In genomic region chr11:69407724-69408004, GRCm38 (mm10) we compare ENCODE assay signal across 8 mouse cellular contexts. TPM values are rescaled to one million over a fixed set of nuclear protein-coding genes. Genes with fewer than 3 reads are reported as not detected.
DNase-seq lines count a peak whose midpoint lies in the region; ATAC-seq and TF ChIP-seq lines count a peak whose summit lies in the region.

No protein-coding gene starts in this region.

- 80% methylated on average over 4 of the region's 4 CpGs for WGBS in heart, embryonic 14.5 days
- 71% methylated on average over 4 of the region's 4 CpGs for WGBS in liver, embryonic 14.5 days (ENCODE audit: insufficient replicate concordance)

- TF ChIP-seq CTCF in G1E (IDR thresholded peaks at IDR 0.05; ENCODE audit: low read depth, low read length): no peak
- no peak for TF ChIP-seq CTCF in embryonic fibroblast, embryonic 13.5 days (IDR thresholded peaks at IDR 0.05; ENCODE audit: borderline replicate concordance, insufficient read depth, low read length)
- TF ChIP-seq CTCF in liver, embryonic 14.5 days (IDR thresholded peaks at IDR 0.05; ENCODE audit: low read depth): no peak

- H3K36me3 ChIP-seq in heart, embryonic 14.5 days (ENCODE audit: control insufficient read depth, insufficient read depth, low read length): peaks cover 62% of the 10 kb centered on the region
- H3K36me3 ChIP-seq in G1E (replicated peaks): peaks cover 72% of the 10 kb centered on the region
- H3K36me3 ChIP-seq in liver, embryonic 14.5 days (replicated peaks; ENCODE audit: control insufficient read depth, insufficient read depth, low read depth): peaks cover 12% of the 10 kb centered on the region

- TF ChIP-seq POLR2A in embryonic fibroblast, embryonic 13.5 days (IDR thresholded peaks at IDR 0.05; ENCODE audit: low read depth, low read length): no peak

- no peak overlapping the region for H3K9ac ChIP-seq in heart, embryonic 14.5 days (ENCODE audit: low read length)
- no peak overlapping the region; the same call in 1 of the 2 replicates for H3K9ac ChIP-seq in liver, embryonic 14.5 days (replicated peaks)

- H3K4me2 ChIP-seq in heart, embryonic 14.5 days (ENCODE audit: low read length): peak overlapping the region; percentile 77
- peak overlapping the region; percentile 100 for H3K4me2 ChIP-seq in liver, embryonic 14.5 days (ENCODE audit: low read depth)

- H3K4me1 ChIP-seq in heart, embryonic 14.5 days (ENCODE audit: control insufficient read depth in 2 of 2, insufficient read depth in 2 of 2, low read length in 2 of 2): peaks cover 14 to 19% of the 10 kb centered on the region in 2 experiments
- H3K4me1 ChIP-seq in G1E (ENCODE audit: insufficient read depth, low read depth, low read length): peaks cover 70% of the 10 kb centered on the region
- peaks cover 8% of the 10 kb centered on the region for H3K4me1 ChIP-seq in embryonic fibroblast, embryonic 13.5 days (ENCODE audit: control insufficient read depth, insufficient read depth, low read length)
- peaks cover 8 to 14% of the 10 kb centered on the region in 2 experiments for H3K4me1 ChIP-seq in liver, embryonic 14.5 days (replicated peaks; ENCODE audit: control insufficient read depth in 2 of 2, insufficient read depth in 2 of 2, low read length in 1 of 2)

- H3K9me3 ChIP-seq in heart, embryonic 14.5 days (ENCODE audit: control insufficient read depth, low read length): no peaks in the 10 kb centered on the region
- no peaks in the 10 kb centered on the region for H3K9me3 ChIP-seq in G1E (replicated peaks)
- no peaks in the 10 kb centered on the region for H3K9me3 ChIP-seq in liver, embryonic 14.5 days (ENCODE audit: control insufficient read depth, low read length)

- no peak for ATAC-seq in heart, embryonic 14.5 days (ENCODE audit: insufficient number of reproducible peaks, insufficient read depth, low FRiP score, low read depth)
- ATAC-seq in G1E (ENCODE audit: extremely low read depth, insufficient number of reproducible peaks, low FRiP score, poor library complexity, severe bottlenecking): no peak
- no peak for ATAC-seq in liver, embryonic 14.5 days (ENCODE audit: insufficient read depth)

- H3K27me3 ChIP-seq in heart, embryonic 14.5 days (ENCODE audit: control insufficient read depth, insufficient read depth, low read length): no peaks in the 10 kb centered on the region
- no peaks in the 10 kb centered on the region for H3K27me3 ChIP-seq in G1E (ENCODE audit: insufficient read depth, low read length)
- no peaks in the 10 kb centered on the region for H3K27me3 ChIP-seq in liver, embryonic 14.5 days (ENCODE audit: control insufficient read depth, insufficient read depth, low read length)

- DNase-seq in heart, adult 8-10 months (ENCODE audit: low spot score): no peak
- DNase-seq in G1E (ENCODE audit: low spot score): no peak
- no peak for DNase-seq in liver, embryonic 14.5 days (ENCODE audit: low read depth in 3 of 3, low spot score in 3 of 3)
- DNase-seq in testis, postnatal 10 days (ENCODE audit: low spot score): no peak
- DNase-seq in right cerebral cortex, adult 18-20 months: no peak
- DNase-seq in urinary bladder, adult 2 months (ENCODE audit: low spot score): no peak

- H3K27ac ChIP-seq in heart, embryonic 14.5 days (replicated peaks in 1 of 2; ENCODE audit: control insufficient read depth in 1 of 2, insufficient read depth in 1 of 2, low read depth in 2 of 2, low read length in 2 of 2): no peak overlapping the region
- no peak overlapping the region for H3K27ac ChIP-seq in embryonic fibroblast, embryonic 13.5 days (ENCODE audit: insufficient read depth, low read length)
- H3K27ac ChIP-seq in liver, embryonic 14.5 days: no peak overlapping the region

- H3K4me3 ChIP-seq in heart, embryonic 14.5 days (ENCODE audit: control insufficient read depth in 1 of 2, insufficient read depth in 1 of 2, low read depth in 1 of 2, low read length in 2 of 2): no peak overlapping the region
- peak overlapping the region; percentile 82; the same call in 1 of the 2 replicates for H3K4me3 ChIP-seq in G1E (ENCODE audit: low read depth, low read length)
- peak overlapping the region; percentile 52 for H3K4me3 ChIP-seq in embryonic fibroblast, embryonic 13.5 days (ENCODE audit: insufficient read depth, low read length)
- no peak overlapping the region for H3K4me3 ChIP-seq in liver, embryonic 14.5 days (ENCODE audit: insufficient read depth in 1 of 2, low read depth in 2 of 2, low read length in 2 of 2)

- no peak for TF ChIP-seq EP300 in liver, embryonic 14.5 days (IDR thresholded peaks at IDR 0.05; ENCODE audit: low read depth)

RNA-seq across cellular contexts. Expression of gene Kdm6b, which starts 5.8 kb away (rescaled TPM):
- 18.0 and 22.0 TPM in 2 replicates for polyA plus RNA-seq in heart, embryonic 14.5 days (2014; fragmentation: Nextera tagmentation; extraction: Ambion mirVana)
- total RNA-seq in heart, adult 8-10 months (2022): 10 to 100 TPM; 19.1 to 26.2 (median 22.3) TPM
- total RNA-seq in G1E (2014; fragmentation: Nextera tagmentation): 145 and 185 TPM in 2 replicates
- 3.9 and 4.8 TPM in 2 replicates for total RNA-seq in G1E (2017)
- polyA plus RNA-seq in G1E (2012): 104 and 111 TPM in 2 replicates
- 31.8 and 33.4 TPM in 2 replicates for polyA plus RNA-seq in embryonic fibroblast, embryonic 13.5 days (2011; ENCODE audit: insufficient read length, low read depth, missing spikeins)
- polyA plus RNA-seq in liver, embryonic 14.5 days (2012; rRNA removed): 1.1 and 1.4 TPM in 2 replicates
- polyA plus RNA-seq in liver, embryonic 14.5 days (2014; fragmentation: Nextera tagmentation; extraction: Ambion mirVana): 2.9 TPM in 2 replicates
- polyA plus RNA-seq in urinary bladder, adult 2 months (2012; rRNA removed): 3.3 and 10.7 TPM in 2 replicates

RNA-seq across cellular contexts. Expression of gene Tmem88, which starts 9.6 kb away (rescaled TPM):
- polyA plus RNA-seq in heart, embryonic 14.5 days (2014; fragmentation: Nextera tagmentation; extraction: Ambion mirVana): 43.1 and 46.7 TPM in 2 replicates
- 10 to 100 TPM; 13.2 to 24.7 (median 19.5) TPM for total RNA-seq in heart, adult 8-10 months (2022)
- total RNA-seq in G1E (2014; fragmentation: Nextera tagmentation) (2.6 TPM in 2 replicates), G1E (2017) (0.93 and 1.2 TPM in 2 replicates)
- polyA plus RNA-seq in G1E (2012): 2.2 and 3.0 TPM in 2 replicates
- polyA plus RNA-seq in embryonic fibroblast, embryonic 13.5 days (2011; ENCODE audit: insufficient read length, low read depth, missing spikeins): 9.1 and 10.3 TPM in 2 replicates
- 3.7 and 5.3 TPM in 2 replicates for polyA plus RNA-seq in liver, embryonic 14.5 days (2012; rRNA removed)
- polyA plus RNA-seq in liver, embryonic 14.5 days (2014; fragmentation: Nextera tagmentation; extraction: Ambion mirVana): 4.6 TPM in 2 replicates
- polyA plus RNA-seq in urinary bladder, adult 2 months (2012; rRNA removed): 11.5 and 11.6 TPM in 2 replicates

RNA-seq across cellular contexts. Expression of gene Cyb5d1, which starts 12.2 kb away (rescaled TPM):
- polyA plus RNA-seq in heart, embryonic 14.5 days (2014; fragmentation: Nextera tagmentation; extraction: Ambion mirVana): 19.9 and 22.1 TPM in 2 replicates
- total RNA-seq in heart, adult 8-10 months (2022): 10 to 100 TPM; 33.3 to 39.8 (median 36.9) TPM
- total RNA-seq in G1E (2014; fragmentation: Nextera tagmentation): 24.0 and 26.0 TPM in 2 replicates
- total RNA-seq in G1E (2017): 36.0 and 41.5 TPM in 2 replicates
- 3.5 and 9.1 TPM in 2 replicates for polyA plus RNA-seq in G1E (2012)
- polyA plus RNA-seq in embryonic fibroblast, embryonic 13.5 days (2011; ENCODE audit: insufficient read length, low read depth, missing spikeins): 51.0 and 51.7 TPM in 2 replicates
- 4.8 and 8.3 TPM in 2 replicates for polyA plus RNA-seq in liver, embryonic 14.5 days (2012; rRNA removed)
- polyA plus RNA-seq in liver, embryonic 14.5 days (2014; fragmentation: Nextera tagmentation; extraction: Ambion mirVana): 6.2 and 7.3 TPM in 2 replicates
- polyA plus RNA-seq in urinary bladder, adult 2 months (2012; rRNA removed): 43.0 and 48.0 TPM in 2 replicates

RNA-seq across cellular contexts. Expression of gene Naa38, which starts 12.4 kb away (rescaled TPM):
- polyA plus RNA-seq in heart, embryonic 14.5 days (2014; fragmentation: Nextera tagmentation; extraction: Ambion mirVana): 158 and 174 TPM in 2 replicates
- 100 to 1,000 TPM; 109 to 140 (median 120) TPM for total RNA-seq in heart, adult 8-10 months (2022)
- total RNA-seq in G1E (2014; fragmentation: Nextera tagmentation): 96.2 and 98.4 TPM in 2 replicates
- total RNA-seq in G1E (2017): 171 and 204 TPM in 2 replicates
- 104 and 107 TPM in 2 replicates for polyA plus RNA-seq in G1E (2012)
- polyA plus RNA-seq in embryonic fibroblast, embryonic 13.5 days (2011; ENCODE audit: insufficient read length, low read depth, missing spikeins): 75.6 and 81.1 TPM in 2 replicates
- polyA plus RNA-seq in liver, embryonic 14.5 days (2012; rRNA removed): 70.9 and 76.9 TPM in 2 replicates
- polyA plus RNA-seq in liver, embryonic 14.5 days (2014; fragmentation: Nextera tagmentation; extraction: Ambion mirVana): 120 and 127 TPM in 2 replicates
- polyA plus RNA-seq in urinary bladder, adult 2 months (2012; rRNA removed): 143 and 188 TPM in 2 replicates

RNA-seq across cellular contexts. Expression of gene Chd3, which starts 38.5 kb away (rescaled TPM):
- polyA plus RNA-seq in heart, embryonic 14.5 days (2014; fragmentation: Nextera tagmentation; extraction: Ambion mirVana): 16.5 TPM in 2 replicates
- total RNA-seq in heart, adult 8-10 months (2022): 10 to 100 TPM; 16.7 to 20.4 (median 18.3) TPM
- total RNA-seq in G1E (2014; fragmentation: Nextera tagmentation) (120 TPM in 2 replicates), G1E (2017) (55.6 and 71.0 TPM in 2 replicates)
- polyA plus RNA-seq in G1E (2012): 183 and 212 TPM in 2 replicates
- polyA plus RNA-seq in embryonic fibroblast, embryonic 13.5 days (2011; ENCODE audit: insufficient read length, low read depth, missing spikeins): 175 and 199 TPM in 2 replicates
- polyA plus RNA-seq in liver, embryonic 14.5 days (2012; rRNA removed): 13.7 and 14.3 TPM in 2 replicates
- 1.9 and 2.4 TPM in 2 replicates for polyA plus RNA-seq in liver, embryonic 14.5 days (2014; fragmentation: Nextera tagmentation; extraction: Ambion mirVana)
- 85.5 and 132 TPM in 2 replicates for polyA plus RNA-seq in urinary bladder, adult 2 months (2012; rRNA removed)

Comparison
In these comparisons a context has a peak if more than half of its experiments do, and no peak if none do; other contexts are left out.
1. H3K4me3 ChIP-seq: peak in G1E (single experiment) and embryonic fibroblast, embryonic 13.5 days (single experiment); none in heart, embryonic 14.5 days (0 of 2) and liver, embryonic 14.5 days (0 of 2).